Comparison of ENCODE assay signal across 27 mouse cellular contexts in the genomic region with DNA sequence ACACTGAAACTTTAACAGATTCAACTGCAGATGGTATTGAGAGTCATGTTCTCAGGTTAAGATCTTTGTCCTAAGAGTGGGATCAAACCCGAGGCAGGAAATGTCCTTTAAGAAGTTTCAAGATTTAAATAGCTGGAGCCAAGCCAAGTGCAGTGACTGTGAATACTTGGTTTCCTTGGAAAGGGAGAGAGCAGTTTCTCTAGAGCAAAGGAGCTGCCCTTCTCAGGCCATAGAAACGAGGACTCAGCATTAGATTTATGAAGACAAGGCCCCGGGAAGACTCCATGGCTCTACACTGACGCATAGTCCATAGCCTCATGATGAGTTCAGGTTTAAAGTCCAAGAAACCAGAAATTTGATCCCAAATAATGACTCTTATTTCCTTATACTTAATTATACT.
DNase-seq lines count a peak whose midpoint lies in the region; ATAC-seq and TF ChIP-seq lines count a peak whose summit lies in the region.
"Had no signal": no experiment of that assay in that cellular context is flagged by ENCODE, and none has a peak within 500 bp of the region (broad histone marks: within the 10 kb centered on the region; RNA-seq: fewer than 3 reads in every experiment).

No protein-coding gene starts in this region.

- H3K4me1 ChIP-seq in kidney, embryonic 14.5 days (ENCODE audit: control insufficient read depth, insufficient read depth, low read length) = no peaks in the 10 kb centered on the region
- H3K4me1 ChIP-seq in lung, postnatal 0 days (ENCODE audit: insufficient read depth, low read depth, low read length) = no peaks in the 10 kb centered on the region
- peaks cover 5% of the 10 kb centered on the region for H3K4me1 ChIP-seq in embryonic fibroblast, embryonic 13.5 days (ENCODE audit: control insufficient read depth, insufficient read depth, low read length)
- H3K4me1 ChIP-seq: embryonic facial prominence, embryonic 10.5 days; embryonic facial prominence, embryonic 15.5 days; heart, embryonic 15.5 days; hindbrain, embryonic 12.5 days; limb, embryonic 10.5 days; limb, embryonic 15.5 days; liver, embryonic 13.5 days; neural tube, embryonic 12.5 days had no signal

- H3K27ac ChIP-seq in kidney, embryonic 14.5 days (ENCODE audit: low read depth, low read length) = no peak overlapping the region
- H3K27ac ChIP-seq in lung, postnatal 0 days (ENCODE audit: low read length) = no peak overlapping the region
- H3K27ac ChIP-seq in embryonic fibroblast, embryonic 13.5 days (ENCODE audit: insufficient read depth, low read length) = peak overlapping the region; percentile 52; the same call in 1 of the 2 replicates
- H3K27ac ChIP-seq: embryonic facial prominence, embryonic 10.5 days; embryonic facial prominence, embryonic 15.5 days; heart, embryonic 15.5 days; hindbrain, embryonic 12.5 days; limb, embryonic 10.5 days; limb, embryonic 15.5 days; liver, embryonic 13.5 days; neural tube, embryonic 12.5 days had no signal

- TF ChIP-seq EP300 in lung, postnatal 0 days (IDR thresholded peaks at IDR 0.05) = no peak

- no peaks in the 10 kb centered on the region for H3K27me3 ChIP-seq in kidney, embryonic 14.5 days (ENCODE audit: control insufficient read depth, insufficient read depth, low read length)
- H3K27me3 ChIP-seq in lung, postnatal 0 days (replicated peaks; ENCODE audit: insufficient read depth, low read length) = no peaks in the 10 kb centered on the region
- H3K27me3 ChIP-seq: CH12.LX; embryonic facial prominence, embryonic 15.5 days; heart, embryonic 15.5 days; hindbrain, embryonic 12.5 days; limb, embryonic 15.5 days; liver, embryonic 13.5 days; neural tube, embryonic 12.5 days had no signal

- TF ChIP-seq CTCF in lung, postnatal 0 days (IDR thresholded peaks at IDR 0.05) = no peak
- no peak for TF ChIP-seq CTCF in embryonic fibroblast, embryonic 13.5 days (IDR thresholded peaks at IDR 0.05; ENCODE audit: borderline replicate concordance, insufficient read depth, low read length)

- H3K36me3 ChIP-seq in kidney, embryonic 14.5 days (ENCODE audit: control insufficient read depth, insufficient read depth, low read length) = no peaks in the 10 kb centered on the region
- H3K36me3 ChIP-seq in lung, postnatal 0 days (ENCODE audit: insufficient read depth, low read length) = no peaks in the 10 kb centered on the region
- H3K36me3 ChIP-seq: embryonic facial prominence, embryonic 10.5 days; embryonic facial prominence, embryonic 15.5 days; heart, embryonic 15.5 days; hindbrain, embryonic 12.5 days; limb, embryonic 10.5 days; limb, embryonic 15.5 days; liver, embryonic 13.5 days; neural tube, embryonic 12.5 days had no signal

- no peak overlapping the region for H3K4me3 ChIP-seq in kidney, embryonic 14.5 days (ENCODE audit: low read length)
- H3K4me3 ChIP-seq in lung, postnatal 0 days (ENCODE audit: low read depth, low read length) = no peak overlapping the region
- no peak overlapping the region for H3K4me3 ChIP-seq in embryonic fibroblast, embryonic 13.5 days (ENCODE audit: insufficient read depth, low read length)
- H3K4me3 ChIP-seq: embryonic facial prominence, embryonic 10.5 days; embryonic facial prominence, embryonic 15.5 days; heart, embryonic 15.5 days; hindbrain, embryonic 12.5 days; limb, embryonic 10.5 days; limb, embryonic 15.5 days; liver, embryonic 13.5 days; neural tube, embryonic 12.5 days had no signal

- H3K9me3 ChIP-seq in kidney, embryonic 14.5 days (ENCODE audit: control insufficient read depth, low read length) = no peaks in the 10 kb centered on the region
- no peaks in the 10 kb centered on the region for H3K9me3 ChIP-seq in lung, postnatal 0 days (ENCODE audit: low read length)
- H3K9me3 ChIP-seq: embryonic facial prominence, embryonic 10.5 days; embryonic facial prominence, embryonic 15.5 days; heart, embryonic 15.5 days; hindbrain, embryonic 12.5 days; limb, embryonic 10.5 days; limb, embryonic 15.5 days; liver, embryonic 13.5 days; neural tube, embryonic 12.5 days had no signal

- DNase-seq in kidney, postnatal 4 days = no peak
- peak; percentile 14 for DNase-seq in lung, postnatal 0 days (ENCODE audit: low spot score)
- DNase-seq in lung, postnatal 14 days = no peak
- DNase-seq in left cerebral cortex, postnatal 10 days (ENCODE audit: extremely low spot score in 1 of 2, low spot score in 2 of 2) = no peak
- DNase-seq: adrenal gland, adult 8-10 months; cerebellum, adult 8-10 months; cerebellum, postnatal 25 days; heart, postnatal 36 days; kidney, adult 18-20 months; layer of hippocampus, postnatal 36 days; liver, embryonic 13.5 days; lung, adult 18-20 months; lung, postnatal 36 days had no signal

- no peak for TF ChIP-seq POLR2A in embryonic fibroblast, embryonic 13.5 days (IDR thresholded peaks at IDR 0.05; ENCODE audit: low read depth, low read length)

- no peak overlapping the region for H3K9ac ChIP-seq in kidney, embryonic 14.5 days (ENCODE audit: low read depth, low read length)
- H3K9ac ChIP-seq in lung, postnatal 0 days (replicated peaks; ENCODE audit: low read depth) = no peak overlapping the region
- H3K9ac ChIP-seq: embryonic facial prominence, embryonic 15.5 days; heart, embryonic 15.5 days; hindbrain, embryonic 12.5 days; limb, embryonic 15.5 days; liver, embryonic 13.5 days; neural tube, embryonic 12.5 days had no signal

- H3K4me2 ChIP-seq in kidney, embryonic 14.5 days (replicated peaks; ENCODE audit: low read depth, low read length) = no peak overlapping the region
- no peak overlapping the region for H3K4me2 ChIP-seq in lung, postnatal 0 days (replicated peaks; ENCODE audit: low read depth, low read length)
- H3K4me2 ChIP-seq: embryonic facial prominence, embryonic 15.5 days; heart, embryonic 15.5 days; hindbrain, embryonic 12.5 days; limb, embryonic 15.5 days; liver, embryonic 13.5 days; midbrain, embryonic 11.5 days; neural tube, embryonic 12.5 days had no signal

- ATAC-seq in kidney, embryonic 14.5 days (ENCODE audit: low FRiP score, low TSS enrichment) = peak; percentile 49; the same call in 1 of the 2 replicates
- ATAC-seq in lung, postnatal 0 days = no peak
- ATAC-seq: activated CD4-positive, CD25-positive, alpha-beta regulatory T cell, adult 4 months; forebrain, embryonic 14.5 days; midbrain, embryonic 16.5 days had no signal

- WGBS in kidney, embryonic 14.5 days = 18% methylated on average over 4 of the region's 4 CpGs
- 26% methylated on average over 4 of the region's 4 CpGs for WGBS in lung, postnatal 0 days

- intact Hi-C loops in left cerebral cortex, postnatal 10 days (cut with DNase I) = no loop called here
